8 mouse cellular contexts compared by ENCODE assay signal in genomic region chr1:177441492-177442195, GRCm38 (mm10). TPM values are rescaled to one million over a fixed set of nuclear protein-coding genes. Genes with fewer than 3 reads are reported as not detected.
DNase-seq lines count a peak whose midpoint lies in the region; ATAC-seq lines count a peak whose summit lies in the region.

No protein-coding gene starts in this region.

- peak; percentile 94 for DNase-seq in adipocyte (ENCODE audit: low spot score)
- DNase-seq in embryo, embryonic 10 days (ENCODE audit: low spot score): peak; percentile 97
- peak; percentile 98 for DNase-seq in gastrocnemius, postnatal 10 days
- DNase-seq in left cerebral cortex, postnatal 10 days (ENCODE audit: extremely low spot score in 1 of 2, low spot score in 2 of 2): peak; percentile 97 to 99
- peak; percentile 98 for DNase-seq in right cerebral cortex, postnatal 25 days
- peak; percentile 98 to 99 for DNase-seq in urinary bladder, postnatal 4 days (ENCODE audit: low spot score in 2 of 2)

- peak; percentile 90 for ATAC-seq in inflammation-experienced regulatory T-cells, adult 6 months
- peak; percentile 92 for ATAC-seq in megakaryocyte-erythroid progenitor cell, adult 5-6 weeks (replicated peaks; ENCODE audit: low FRiP score, low TSS enrichment, poor library complexity, severe bottlenecking)

- intact Hi-C loops in left cerebral cortex, postnatal 10 days (cut with DNase I): loop anchor here (2.0 to 10.0 kb wide), 5 partner anchors 183 to 564 kb away; partner anchors contain the start of gene Akt3

RNA-seq across cellular contexts. Expression of gene Zbtb18, which starts 0.5 kb away (rescaled TPM):
- 10 to 100 TPM; 84.3 to 88.7 TPM for total RNA-seq in gastrocnemius, postnatal 10 days (2021)
- polyA plus RNA-seq in inflammation-experienced regulatory T-cells, adult 6 months (2017; shearing (Covaris generic)): 1 to 10 TPM in 2 of 3 experiments, under 1 TPM in 1; 0.63 to 3.9 (median 2.1) TPM
- total RNA-seq in left cerebral cortex, postnatal 10 days (2021): 100 to 1,000 TPM; 464 to 529 TPM
- total RNA-seq in megakaryocyte-erythroid progenitor cell, adult 5-6 weeks (2014; fragmentation: Nextera tagmentation): 9.3 and 20.8 TPM in 2 replicates
- 21.3 and 26.5 TPM in 2 replicates for total RNA-seq in megakaryocyte-erythroid progenitor cell, adult 5-6 weeks (2017)

Comparison
In these comparisons a context has a peak if more than half of its experiments do, and no peak if none do; other contexts are left out.
1. Peak in every context shown above with its lines: DNase-seq and ATAC-seq.
2. RNA of gene Zbtb18, which starts 0.5 kb away (total RNA-seq): 464 to 529 TPM in left cerebral cortex, postnatal 10 days; 84.3 to 88.7 TPM in gastrocnemius, postnatal 10 days and 9.3 to 26.5 TPM in megakaryocyte-erythroid progenitor cell, adult 5-6 weeks; every median in the first group is over 4 times any median in the second.